Mouse (Mus musculus) intestine, embryonic 16.5 days (tissue): ENCODE measurements around the gene BC048403. TPM values are rescaled to one million over a fixed set of nuclear protein-coding genes. Genes with fewer than 3 reads are reported as not detected.

Source experiments
- ATAC-seq: fragments of 200-750 bp; cut with Nextera tagmentation; 2 replicates; pipeline ENCODE4 v1.8.0; 2017; ENCODE audit warnings: moderate TSS enrichment, moderate library complexity
- H3K27ac ChIP-seq: fragments of 300-500 bp; sonication (generic); 2 replicates; pipeline ENCODE4 v1.5.1; 2014; ENCODE audit warnings: mild to moderate bottlenecking, low read length
- H3K27me3 ChIP-seq: fragments of 300-500 bp; sonication (generic); replicated peaks from 2 replicates; pipeline ENCODE4 v1.6.1; 2014; ENCODE audit warnings: low read length, control low read depth, mixed read lengths; ENCODE audit not compliant: control insufficient read depth, insufficient read depth
- H3K36me3 ChIP-seq: fragments of 300-500 bp; sonication (generic); 2 replicates; pipeline ENCODE4 v1.6.1; 2014; ENCODE audit warnings: low read length, control low read depth; ENCODE audit not compliant: control insufficient read depth, insufficient read depth
- H3K4me1 ChIP-seq: fragments of 300-500 bp; sonication (generic); 2 replicates; pipeline ENCODE4 v1.6.1; 2014; ENCODE audit warnings: low read length, control low read depth, mixed read lengths; ENCODE audit not compliant: control insufficient read depth, insufficient read depth
- H3K4me2 ChIP-seq: fragments of 300-500 bp; sonication (generic); 2 replicates; pipeline ENCODE4 v1.6.1; 2014; ENCODE audit warnings: low read depth, low read length, control low read depth
- H3K4me3 ChIP-seq: fragments of 300-500 bp; sonication (generic); 2 replicates; pipeline ENCODE4 v1.5.1; 2014; ENCODE audit warnings: mild to moderate bottlenecking, low read length
- H3K9ac ChIP-seq: fragments of 300-500 bp; sonication (generic); 2 replicates; pipeline ENCODE4 v1.6.1; 2014; ENCODE audit warnings: low read depth, low read length
- H3K9me3 ChIP-seq: fragments of 300-500 bp; sonication (generic); 2 replicates; pipeline ENCODE4 v1.6.1; 2016; ENCODE audit warnings: low read length, control low read depth; ENCODE audit not compliant: control insufficient read depth
- WGBS: fragments of 180-500 bp; shearing (Covaris S2); extraction: QIAGEN DNeasy Blood & Tissue Kit; methylation state at CpG from one replicate; pipeline ENCODE4 v1.1.7; 2014; 5-methylcytosine and 5-hydroxymethylcytosine counted together
- polyA plus RNA-seq: library from polyadenylated mRNA; unstranded; fragments of >200 nt; fragmentation: Nextera tagmentation; extraction: Ambion mirVana; gene quantifications from 2 replicates; pipeline ENCODE4 v1.2.1, GENCODE M21; 2015

The BC048403 gene
- 2.6 and 3.0 TPM in 2 replicates for polyA plus RNA-seq

GRCm38 (mm10) chr10:121739548-121740505 is at the start of gene BC048403:
Gene BC048403 (plus strand): TSS chr10:121739937.
- ATAC-seq = peak; percentile 95
- Histone ChIP-seq H3K9ac (peak within 1 kb of the TSS; percentile 84), H3K4me1 (peaks cover 3% of the 10 kb centered on the region), H3K4me2 (peak within 1 kb of the TSS; percentile 93), H3K9me3 (0 out of 2 replicates have a peak, but pooled peaks cover 5% of the 10 kb centered on the region), H3K4me3 (peak within 1 kb of the TSS; percentile 94), H3K36me3 (no peaks in the 10 kb centered on the region), H3K27me3 (no peaks in the 10 kb centered on the region), H3K27ac (peak within 1 kb of the TSS; percentile 54; the same call in 1 of the 2 replicates)
- WGBS = under 1% methylated on average over 67 of the region's 68 CpGs

GRCm38 (mm10) chr10:121692944-121693579 is 46.7 kb upstream of the BC048403 start:
- Histone ChIP-seq H3K9ac (peak overlapping the region; percentile 17), H3K27me3 (no peaks in the 10 kb centered on the region), H3K4me2 (peak overlapping the region; percentile 13), H3K9me3 (no peaks in the 10 kb centered on the region), H3K4me1 (no peaks in the 10 kb centered on the region), H3K27ac (0 out of 2 replicates have a peak overlapping the region, but pooled peaks have one; percentile 11), H3K4me3 (peak overlapping the region; percentile 20), H3K36me3 (no peaks in the 10 kb centered on the region)
- peak; percentile 81 for ATAC-seq
- WGBS = 34% methylated on average over 18 of the region's 18 CpGs

GRCm38 (mm10) chr10:121694567-121694966 is 45.2 kb upstream of the BC048403 start:
- no peaks in the 10 kb centered on the region for H3K36me3 ChIP-seq
- no peaks in the 10 kb centered on the region for H3K4me1 ChIP-seq
- ATAC-seq = no peak
- no peaks in the 10 kb centered on the region for H3K9me3 ChIP-seq
- no peaks in the 10 kb centered on the region for H3K27me3 ChIP-seq
- no peak overlapping the region for H3K27ac ChIP-seq
- H3K4me3 ChIP-seq = no peak overlapping the region
- H3K9ac ChIP-seq = no peak overlapping the region
- WGBS = 87% methylated on average over 11 of the region's 11 CpGs
- no peak overlapping the region for H3K4me2 ChIP-seq

DNA sequence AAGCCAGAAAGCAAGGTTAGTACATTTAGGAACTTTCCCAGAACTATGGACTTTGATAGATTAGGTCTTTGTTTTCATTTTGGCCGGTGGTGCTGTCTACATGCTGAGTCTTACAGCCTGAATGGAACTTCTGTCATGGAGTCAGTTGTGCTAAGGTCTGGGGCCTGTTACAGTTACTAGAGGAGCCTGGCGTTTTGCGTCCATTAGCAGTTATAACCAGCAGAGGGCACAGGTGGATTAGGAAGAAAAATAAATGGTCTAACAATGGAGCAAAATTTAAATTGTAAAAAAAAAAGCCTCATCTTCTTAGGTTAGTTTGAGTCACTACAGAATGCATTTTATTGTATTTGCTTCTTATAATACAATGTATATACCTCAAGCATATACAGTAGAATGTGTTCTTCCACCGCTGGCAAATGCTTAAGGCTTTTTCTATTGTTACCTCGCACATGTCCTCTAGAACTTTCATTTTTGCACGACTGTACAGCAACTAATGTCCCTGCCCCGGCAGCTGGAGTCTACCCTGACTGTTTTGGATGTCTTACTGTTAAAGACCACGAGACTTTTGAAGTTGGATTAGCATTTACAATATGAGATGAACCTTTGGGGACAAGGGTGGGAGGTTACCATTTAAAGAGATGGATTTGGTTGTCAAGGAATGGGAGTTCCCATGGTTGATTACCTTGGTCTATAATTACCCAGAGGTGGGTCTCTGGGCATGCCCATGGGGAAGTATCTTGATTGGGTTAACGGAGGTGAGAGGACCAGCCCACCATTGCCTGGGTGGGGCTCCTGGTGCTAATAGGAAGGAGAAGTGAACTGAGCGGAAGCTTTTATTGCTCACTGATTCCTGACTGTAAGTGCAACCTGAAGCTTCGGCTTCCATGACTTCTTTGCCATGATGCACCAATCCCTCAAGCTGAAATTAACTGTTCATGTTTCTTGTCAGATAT is 38.2 kb upstream of the BC048403 start:
- Histone ChIP-seq H3K9ac (no peak overlapping the region), H3K36me3 (no peaks in the 10 kb centered on the region), H3K4me2 (no peak overlapping the region), H3K4me1 (no peaks in the 10 kb centered on the region), H3K27ac (no peak overlapping the region), H3K4me3 (no peak overlapping the region), H3K9me3 (no peaks in the 10 kb centered on the region), H3K27me3 (no peaks in the 10 kb centered on the region)
- 55% methylated on average over 11 of the region's 11 CpGs for WGBS
- no peak for ATAC-seq

- ATAC-seq = no peak
- Histone ChIP-seq H3K4me2 (no peak overlapping the region), H3K4me3 (no peak overlapping the region), H3K4me1 (no peaks in the 10 kb centered on the region), H3K9me3 (no peaks in the 10 kb centered on the region), H3K36me3 (no peaks in the 10 kb centered on the region), H3K9ac (no peak overlapping the region), H3K27ac (no peak overlapping the region), H3K27me3 (no peaks in the 10 kb centered on the region)
- WGBS = 70% methylated on average over 6 of the region's 6 CpGs
Observed at GRCm38 (mm10) chr10:121703619-121704018, 36.1 kb upstream of the BC048403 start.

DNA sequence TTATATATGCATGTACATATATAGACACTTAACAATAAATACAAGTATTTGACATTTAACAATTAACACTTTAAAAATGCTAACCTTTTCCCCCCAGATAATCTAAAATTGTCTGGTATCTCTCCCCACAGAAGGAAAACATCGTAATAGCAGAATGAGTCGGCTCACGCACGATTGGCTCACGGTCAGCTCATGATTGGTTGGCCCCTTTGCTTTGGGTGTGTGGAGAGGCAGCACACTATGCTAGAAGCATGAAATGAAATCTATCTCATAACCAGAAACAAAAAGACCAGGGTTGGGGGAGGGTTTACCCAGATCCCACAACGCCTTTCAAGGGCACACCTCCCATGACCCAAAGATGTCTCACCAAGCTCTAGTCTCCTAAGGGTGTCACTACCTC is 34.9 kb upstream of the BC048403 start:
- WGBS = 88% methylated on average over 6 of the region's 6 CpGs
- H3K27ac ChIP-seq = no peak overlapping the region
- no peaks in the 10 kb centered on the region for H3K4me1 ChIP-seq
- no peaks in the 10 kb centered on the region for H3K9me3 ChIP-seq
- no peak overlapping the region for H3K4me2 ChIP-seq
- H3K9ac ChIP-seq = no peak overlapping the region
- no peaks in the 10 kb centered on the region for H3K36me3 ChIP-seq
- H3K27me3 ChIP-seq = no peaks in the 10 kb centered on the region
- H3K4me3 ChIP-seq = no peak overlapping the region
- ATAC-seq = no peak

DNA sequence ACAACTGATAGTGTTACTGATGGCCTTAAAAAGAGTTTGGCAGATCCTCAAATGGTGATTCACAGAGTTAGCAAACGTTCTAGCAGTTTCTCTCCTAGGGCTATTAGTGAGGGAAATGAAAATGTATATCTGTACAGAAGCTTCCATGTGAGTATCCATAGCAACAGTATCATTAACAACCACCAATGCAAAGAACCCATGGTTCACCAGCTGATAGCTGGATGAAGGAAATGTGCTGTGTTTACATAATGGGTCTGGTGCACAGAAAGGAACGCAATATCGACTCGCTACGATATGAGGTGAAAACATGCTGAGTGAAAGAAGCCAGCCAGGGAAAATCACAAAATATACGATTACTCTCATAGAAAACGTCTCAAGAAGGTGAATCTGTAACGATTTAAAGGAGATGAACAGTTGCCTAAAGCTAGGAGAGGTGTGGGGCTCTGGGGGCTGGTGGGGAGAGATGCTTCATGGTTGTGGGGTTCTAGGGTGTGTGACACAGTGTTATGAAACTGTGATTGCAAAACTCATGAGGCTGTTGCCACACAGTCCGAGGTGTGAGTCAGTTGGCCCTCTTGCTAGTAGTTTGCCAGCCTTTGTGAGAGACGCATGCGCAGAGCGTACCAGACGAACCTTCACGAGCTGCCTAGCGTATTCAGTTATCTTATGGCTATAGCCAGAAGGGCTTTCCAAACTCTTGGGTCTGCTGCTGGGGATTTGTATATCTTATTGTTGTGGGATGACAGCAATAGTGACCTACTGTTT is 34.2 kb upstream of the BC048403 start:
- no peak overlapping the region for H3K27ac ChIP-seq
- no peaks in the 10 kb centered on the region for H3K9me3 ChIP-seq
- no peak overlapping the region for H3K4me3 ChIP-seq
- no peaks in the 10 kb centered on the region for H3K4me1 ChIP-seq
- H3K36me3 ChIP-seq = no peaks in the 10 kb centered on the region
- no peaks in the 10 kb centered on the region for H3K27me3 ChIP-seq
- whole genome bisulfite sequencing = 83% methylated on average over 15 of the region's 15 CpGs
- no peak for ATAC-seq
- H3K9ac ChIP-seq = no peak overlapping the region
- no peak overlapping the region for H3K4me2 ChIP-seq

GRCm38 (mm10) chr10:121716862-121717261 is 22.9 kb upstream of the BC048403 start:
- Histone ChIP-seq H3K9me3 (no peaks in the 10 kb centered on the region), H3K27me3 (no peaks in the 10 kb centered on the region), H3K4me2 (no peak overlapping the region), H3K9ac (no peak overlapping the region), H3K36me3 (no peaks in the 10 kb centered on the region), H3K27ac (no peak overlapping the region), H3K4me3 (no peak overlapping the region), H3K4me1 (no peaks in the 10 kb centered on the region)
- ATAC-seq = no peak
